ENCODE assay signal across 11 mouse cellular contexts in the genomic region with DNA sequence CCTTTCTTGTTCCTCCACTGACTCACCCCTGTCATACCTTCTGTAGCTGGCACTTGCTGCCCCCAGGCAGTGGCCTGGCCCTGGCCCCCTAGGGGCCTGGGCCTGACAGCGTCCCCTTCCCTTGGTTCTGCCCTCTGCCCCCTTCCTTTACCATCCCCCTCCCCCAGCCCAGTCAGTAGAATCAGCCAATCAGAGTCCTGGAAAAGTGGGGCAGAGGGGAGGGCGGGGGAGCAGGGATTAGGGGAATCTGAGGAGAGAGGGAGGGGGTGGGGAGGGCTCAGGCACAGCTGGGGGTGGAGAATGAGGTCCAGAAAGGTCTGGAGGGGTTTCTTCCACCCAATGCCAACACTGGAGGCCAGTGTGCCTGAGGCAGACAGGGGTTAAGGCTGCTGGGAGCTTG. TPM values are rescaled to one million over a fixed set of nuclear protein-coding genes. Genes with fewer than 3 reads are reported as not detected.
A peak's percentile ranks its signal among the peaks of the same experiment; 100 is the strongest.
DNase-seq lines count a peak whose midpoint lies in the region; ATAC-seq and TF ChIP-seq lines count a peak whose summit lies in the region.
"Had no signal": no experiment of that assay in that cellular context is flagged by ENCODE, and none has a peak within 500 bp of the region (broad histone marks: within the 10 kb centered on the region; RNA-seq: fewer than 3 reads in every experiment).

No protein-coding gene starts in this region.

- no peak; the same call in 1 of the 2 replicates for TF ChIP-seq CTCF in liver, postnatal 0 days (IDR thresholded peaks at IDR 0.05; ENCODE audit: low read depth)

- no peak overlapping the region for H3K27ac ChIP-seq in forebrain, embryonic 13.5 days
- peak overlapping the region; percentile 25 for H3K27ac ChIP-seq in liver, postnatal 0 days (ENCODE audit: low read depth)

- peaks cover 25% of the 10 kb centered on the region for H3K4me1 ChIP-seq in erythroblast, embryonic 14.5 days (ENCODE audit: control insufficient read depth)
- H3K4me1 ChIP-seq in forebrain, embryonic 13.5 days = peaks cover 23% of the 10 kb centered on the region
- peaks cover 20% of the 10 kb centered on the region for H3K4me1 ChIP-seq in liver, postnatal 0 days (ENCODE audit: insufficient read depth)

- no peaks in the 10 kb centered on the region for H3K36me3 ChIP-seq in erythroblast, embryonic 14.5 days (ENCODE audit: control insufficient read depth)
- H3K36me3 ChIP-seq in forebrain, embryonic 13.5 days (ENCODE audit: poor library complexity, severe bottlenecking) = no peaks in the 10 kb centered on the region
- no peaks in the 10 kb centered on the region for H3K36me3 ChIP-seq in liver, postnatal 0 days (replicated peaks; ENCODE audit: insufficient read depth, low read length)

- H3K4me3 ChIP-seq in erythroblast, embryonic 14.5 days (replicated peaks) = peak overlapping the region; percentile 1
- H3K4me3 ChIP-seq in forebrain, embryonic 13.5 days = no peak overlapping the region
- peak overlapping the region; percentile 19; the same call in 1 of the 2 replicates for H3K4me3 ChIP-seq in liver, postnatal 0 days (ENCODE audit: low read depth, low read length)
- H3K4me3 ChIP-seq: myocyte had no signal

- peaks cover 22% of the 10 kb centered on the region for H3K27me3 ChIP-seq in erythroblast, embryonic 14.5 days (ENCODE audit: control insufficient read depth)
- H3K27me3 ChIP-seq in forebrain, embryonic 13.5 days = peaks cover 21% of the 10 kb centered on the region
- peaks cover 8% of the 10 kb centered on the region; the same call in 1 of the 2 replicates for H3K27me3 ChIP-seq in liver, postnatal 0 days (ENCODE audit: insufficient read depth, low read length)

- H3K4me2 ChIP-seq in forebrain, embryonic 13.5 days = peak overlapping the region; percentile 6; the same call in 1 of the 2 replicates
- peak overlapping the region; percentile 62 for H3K4me2 ChIP-seq in liver, postnatal 0 days (ENCODE audit: low read depth, low read length)

- WGBS in forebrain, embryonic 13.5 days = 0% methylated on average over 2 of the region's 2 CpGs
- 32% methylated on average over 2 of the region's 2 CpGs for WGBS in liver, postnatal 0 days (ENCODE audit: insufficient replicate concordance)

- no peaks in the 10 kb centered on the region for H3K9me3 ChIP-seq in erythroblast, embryonic 14.5 days (ENCODE audit: control insufficient read depth, low read length)
- H3K9me3 ChIP-seq in forebrain, embryonic 13.5 days (replicated peaks) = no peaks in the 10 kb centered on the region
- no peaks in the 10 kb centered on the region for H3K9me3 ChIP-seq in liver, postnatal 0 days (ENCODE audit: low read length)

- TF ChIP-seq EP300 in liver, postnatal 0 days (IDR thresholded peaks at IDR 0.05; ENCODE audit: low read depth) = no peak

- peak; percentile 75 for DNase-seq in Muller cell, postnatal 12 days (ENCODE audit: inconsistent ontology term)
- DNase-seq in liver, postnatal 0 days = peak; percentile 65
- no peak for DNase-seq in gastrocnemius, postnatal 25 days
- DNase-seq in kidney, postnatal 4 days = no peak
- DNase-seq: cerebellum, adult 18-20 months; gastrocnemius, postnatal 14 days had no signal

- no peak for ATAC-seq in erythroblast, adult 5-6 weeks (replicated peaks; ENCODE audit: low FRiP score, poor library complexity, severe bottlenecking)
- peak; percentile 2; the same call in 1 of the 2 replicates for ATAC-seq in forebrain, embryonic 13.5 days
- peak; percentile 66 for ATAC-seq in liver, postnatal 0 days
- ATAC-seq in granulocyte monocyte progenitor cell, adult 5-6 weeks (replicated peaks; ENCODE audit: poor library complexity, severe bottlenecking) = no peak; the same call in 1 of the 2 replicates

- H3K9ac ChIP-seq in forebrain, embryonic 13.5 days = no peak overlapping the region
- peak overlapping the region; percentile 37; the same call in 1 of the 2 replicates for H3K9ac ChIP-seq in liver, postnatal 0 days (replicated peaks)

RNA-seq across cellular contexts. Expression of a gene that starts 5.7 kb away (rescaled TPM):
- 1.6 and 1.7 TPM in 2 replicates for polyA plus RNA-seq in erythroblast, embryonic 14.5 days (2012)
- 2.9 and 5.6 TPM in 2 replicates for total RNA-seq in erythroblast, adult 5-6 weeks (2015; ENCODE audit: low replicate concordance)
- 0.68 and 0.84 TPM in 2 replicates for total RNA-seq in erythroblast, adult 5-6 weeks (2017; ENCODE audit: low replicate concordance)
- polyA plus RNA-seq in forebrain, embryonic 13.5 days (2015; fragmentation: Nextera tagmentation; extraction: Ambion mirVana) = 11.3 and 12.0 TPM in 2 replicates
- polyA plus RNA-seq in liver, postnatal 0 days (2015; fragmentation: Nextera tagmentation; extraction: Ambion mirVana) = 10.1 TPM in 2 replicates
- 10 to 100 TPM; 17.0 to 77.5 TPM for total RNA-seq in gastrocnemius, postnatal 25 days (2021)
- 17.5 and 24.9 TPM in 2 replicates for total RNA-seq in granulocyte monocyte progenitor cell, adult 5-6 weeks (2014; fragmentation: Nextera tagmentation)
- total RNA-seq in granulocyte monocyte progenitor cell, adult 5-6 weeks (2017) = 1.8 and 2.7 TPM in 2 replicates

RNA-seq across cellular contexts. Expression of a gene that starts 23.8 kb away (rescaled TPM):
- not detected in 2 replicates for polyA plus RNA-seq in erythroblast, embryonic 14.5 days (2012)
- total RNA-seq in erythroblast, adult 5-6 weeks (2015; ENCODE audit: low replicate concordance) = 0.96 and 2.1 TPM in 2 replicates
- total RNA-seq in erythroblast, adult 5-6 weeks (2017; ENCODE audit: low replicate concordance) = 0.70 and 1.3 TPM in 2 replicates
- polyA plus RNA-seq in forebrain, embryonic 13.5 days (2015; fragmentation: Nextera tagmentation; extraction: Ambion mirVana) = 0.30 and 0.41 TPM in 2 replicates
- polyA plus RNA-seq in liver, postnatal 0 days (2015; fragmentation: Nextera tagmentation; extraction: Ambion mirVana) = 1.1 and 1.8 TPM in 2 replicates
- total RNA-seq in gastrocnemius, postnatal 25 days (2021) = not detected
- 0.77 and 1.0 TPM in 2 replicates for total RNA-seq in granulocyte monocyte progenitor cell, adult 5-6 weeks (2014; fragmentation: Nextera tagmentation)
- 0.77 and 1.1 TPM in 2 replicates for total RNA-seq in granulocyte monocyte progenitor cell, adult 5-6 weeks (2017)
- total RNA-seq: gastrocnemius, postnatal 14 days had no signal

RNA-seq across cellular contexts. Expression of a gene that starts 32.4 kb away (rescaled TPM):
- polyA plus RNA-seq in erythroblast, embryonic 14.5 days (2012) = 0.11 and 0.13 TPM in 2 replicates
- total RNA-seq in erythroblast, adult 5-6 weeks (2015; ENCODE audit: low replicate concordance) = 2.5 and 7.9 TPM in 2 replicates
- 2.4 TPM in 2 replicates for total RNA-seq in erythroblast, adult 5-6 weeks (2017; ENCODE audit: low replicate concordance)
- polyA plus RNA-seq in forebrain, embryonic 13.5 days (2015; fragmentation: Nextera tagmentation; extraction: Ambion mirVana) = 7.7 and 8.0 TPM in 2 replicates
- polyA plus RNA-seq in liver, postnatal 0 days (2015; fragmentation: Nextera tagmentation; extraction: Ambion mirVana) = 15.6 and 16.0 TPM in 2 replicates
- total RNA-seq in gastrocnemius, postnatal 25 days (2021) = 10 to 100 TPM in 1 of 2 experiments, 1 to 10 TPM in 1; 9.5 to 15.2 TPM
- total RNA-seq in granulocyte monocyte progenitor cell, adult 5-6 weeks (2014; fragmentation: Nextera tagmentation) = 24.7 and 29.8 TPM in 2 replicates
- total RNA-seq in granulocyte monocyte progenitor cell, adult 5-6 weeks (2017) = 5.0 and 12.7 TPM in 2 replicates

Comparison
In these comparisons a context has a peak if more than half of its experiments do, and no peak if none do; other contexts are left out.
1. ATAC-seq: peak in forebrain, embryonic 13.5 days (single experiment) and liver, postnatal 0 days (single experiment); none in erythroblast, adult 5-6 weeks (single experiment) and granulocyte monocyte progenitor cell, adult 5-6 weeks (single experiment).
2. DNase-seq: peak in Muller cell, postnatal 12 days (single experiment) and liver, postnatal 0 days (single experiment); none in gastrocnemius, postnatal 25 days (single experiment) and kidney, postnatal 4 days (0 of 2).